Mouse (Mus musculus): Measurements from ENCODE around the gene Msi2. TPM values are rescaled to one million over a fixed set of nuclear protein-coding genes. Genes with fewer than 3 reads are reported as not detected.

The Msi2 gene
- polyA plus RNA-seq, 1 experiment from 2014 or later: 40.1 TPM

- WGBS: 85% methylated on average over 2 of the region's 2 CpGs
- Histone ChIP-seq H3K4me2 (replicated peaks; ENCODE audit: low read depth, low read length) (no peak overlapping the region), H3K9me3 (ENCODE audit: control insufficient read depth, low read length) (no peaks in the 10 kb centered on the region), H3K4me1 (replicated peaks; ENCODE audit: control insufficient read depth, insufficient read depth, low read length) (peaks cover 8% of the 10 kb centered on the region; the same call in 1 of the 2 replicates), H3K4me3 (ENCODE audit: low read depth, low read length) (no peak overlapping the region), H3K9ac (ENCODE audit: low read depth, low read length) (no peak overlapping the region; the same call in 1 of the 2 replicates), H3K27ac (ENCODE audit: low read depth, low read length) (no peak overlapping the region), H3K27me3 (ENCODE audit: control insufficient read depth, insufficient read depth, low read length) (no peaks in the 10 kb centered on the region), H3K36me3 (ENCODE audit: control insufficient read depth, insufficient read depth, low read length) (no peaks in the 10 kb centered on the region)
- DNase-seq (ENCODE audit: low spot score) (no peak), ATAC-seq (ENCODE audit: low FRiP score) (no peak)
These were observed 281.7 kb downstream of the Msi2 start for GRCm38 (mm10) chr11:88436596-88436995.

- Histone ChIP-seq H3K4me1 (replicated peaks; ENCODE audit: control insufficient read depth, insufficient read depth, low read length) (peaks cover 8% of the 10 kb centered on the region; the same call in 1 of the 2 replicates), H3K27me3 (ENCODE audit: control insufficient read depth, insufficient read depth, low read length) (no peaks in the 10 kb centered on the region), H3K4me3 (ENCODE audit: low read depth, low read length) (no peak overlapping the region), H3K4me2 (replicated peaks; ENCODE audit: low read depth, low read length) (no peak overlapping the region), H3K9me3 (ENCODE audit: control insufficient read depth, low read length) (no peaks in the 10 kb centered on the region), H3K36me3 (ENCODE audit: control insufficient read depth, insufficient read depth, low read length) (no peaks in the 10 kb centered on the region), H3K27ac (ENCODE audit: low read depth, low read length) (no peak overlapping the region), H3K9ac (ENCODE audit: low read depth, low read length) (no peak overlapping the region)
- ATAC-seq (ENCODE audit: low FRiP score) (no peak), DNase-seq (ENCODE audit: low spot score) (no peak)
- WGBS: 94% methylated on average over 6 of the region's 6 CpGs
These were observed 282.8 kb downstream of the Msi2 start for GRCm38 (mm10) chr11:88435543-88435942.

- DNase-seq (ENCODE audit: low spot score) (no peak), ATAC-seq (ENCODE audit: low FRiP score) (peak; percentile 60; the same call in 1 of the 2 replicates)
- no peak overlapping the region for H3K4me3 ChIP-seq (ENCODE audit: low read depth, low read length)
- no peaks in the 10 kb centered on the region for H3K9me3 ChIP-seq (ENCODE audit: control insufficient read depth, low read length)
- H3K27ac ChIP-seq (ENCODE audit: low read depth, low read length): peak overlapping the region; percentile 66
- WGBS: 74% methylated on average over 22 of the region's 22 CpGs
- no peaks in the 10 kb centered on the region for H3K27me3 ChIP-seq (ENCODE audit: control insufficient read depth, insufficient read depth, low read length)
- H3K9ac ChIP-seq (ENCODE audit: low read depth, low read length): no peak overlapping the region
- H3K4me1 ChIP-seq (replicated peaks; ENCODE audit: control insufficient read depth, insufficient read depth, low read length): peaks cover 8% of the 10 kb centered on the region; the same call in 1 of the 2 replicates
- no peak overlapping the region for H3K4me2 ChIP-seq (replicated peaks; ENCODE audit: low read depth, low read length)
- H3K36me3 ChIP-seq (ENCODE audit: control insufficient read depth, insufficient read depth, low read length): no peaks in the 10 kb centered on the region
These were observed 286.7 kb downstream of the Msi2 start for GRCm38 (mm10) chr11:88431363-88432269.

GRCm38 (mm10) chr11:88430292-88430691 lies 288.0 kb downstream of the Msi2 start:
- no peak overlapping the region for H3K9ac ChIP-seq (ENCODE audit: low read depth, low read length)
- 94% methylated on average over 8 of the region's 8 CpGs for WGBS
- H3K9me3 ChIP-seq (ENCODE audit: control insufficient read depth, low read length): no peaks in the 10 kb centered on the region

GRCm38 (mm10) chr11:88429680-88430079 lies 288.6 kb downstream of the Msi2 start:
- DNase-seq (ENCODE audit: low spot score) (no peak), ATAC-seq (ENCODE audit: low FRiP score) (no peak)
- Histone ChIP-seq H3K27me3 (ENCODE audit: control insufficient read depth, insufficient read depth, low read length) (no peaks in the 10 kb centered on the region), H3K9ac (ENCODE audit: low read depth, low read length) (no peak overlapping the region), H3K36me3 (ENCODE audit: control insufficient read depth, insufficient read depth, low read length) (no peaks in the 10 kb centered on the region), H3K4me2 (replicated peaks; ENCODE audit: low read depth, low read length) (no peak overlapping the region), H3K9me3 (ENCODE audit: control insufficient read depth, low read length) (no peaks in the 10 kb centered on the region), H3K4me1 (replicated peaks; ENCODE audit: control insufficient read depth, insufficient read depth, low read length) (0 out of 2 replicates have a peak, but pooled peaks cover 10% of the 10 kb centered on the region), H3K4me3 (ENCODE audit: low read depth, low read length) (no peak overlapping the region), H3K27ac (ENCODE audit: low read depth, low read length) (0 out of 2 replicates have a peak overlapping the region, but pooled peaks have one; percentile 17)
- 92% methylated on average over 6 of the region's 6 CpGs for WGBS

More at GRCm38 (mm10) chr11:88430292-88430691, 288.0 kb downstream of the Msi2 start:
- Histone ChIP-seq H3K4me2 (replicated peaks; ENCODE audit: low read depth, low read length) (no peak overlapping the region), H3K36me3 (ENCODE audit: control insufficient read depth, insufficient read depth, low read length) (no peaks in the 10 kb centered on the region), H3K27ac (ENCODE audit: low read depth, low read length) (peak overlapping the region; percentile 61; the same call in 1 of the 2 replicates), H3K4me3 (ENCODE audit: low read depth, low read length) (no peak overlapping the region), H3K4me1 (replicated peaks; ENCODE audit: control insufficient read depth, insufficient read depth, low read length) (0 out of 2 replicates have a peak, but pooled peaks cover 10% of the 10 kb centered on the region), H3K27me3 (ENCODE audit: control insufficient read depth, insufficient read depth, low read length) (no peaks in the 10 kb centered on the region)
- DNase-seq (ENCODE audit: low spot score) (no peak), ATAC-seq (ENCODE audit: low FRiP score) (no peak)

- 50% methylated on average over 9 of the region's 9 CpGs for WGBS
- ATAC-seq (ENCODE audit: low FRiP score): no peak
- Histone ChIP-seq H3K27ac (ENCODE audit: low read depth, low read length) (no peak overlapping the region; the same call in 1 of the 2 replicates), H3K4me3 (ENCODE audit: low read depth, low read length) (no peak overlapping the region), H3K27me3 (ENCODE audit: control insufficient read depth, insufficient read depth, low read length) (no peaks in the 10 kb centered on the region), H3K9ac (ENCODE audit: low read depth, low read length) (no peak overlapping the region), H3K36me3 (ENCODE audit: control insufficient read depth, insufficient read depth, low read length) (no peaks in the 10 kb centered on the region), H3K4me2 (replicated peaks; ENCODE audit: low read depth, low read length) (no peak overlapping the region), H3K4me1 (replicated peaks; ENCODE audit: control insufficient read depth, insufficient read depth, low read length) (peaks cover 19% of the 10 kb centered on the region), H3K9me3 (ENCODE audit: control insufficient read depth, low read length) (no peaks in the 10 kb centered on the region)
- DNase-seq (ENCODE audit: low spot score): no peak
These were observed 292.6 kb downstream of the Msi2 start for GRCm38 (mm10) chr11:88425631-88426101.

GRCm38 (mm10) chr11:88424034-88424767 lies 294.1 kb downstream of the Msi2 start:
- WGBS: 69% methylated on average over 20 of the region's 20 CpGs
- peak overlapping the region; percentile 60 for H3K27ac ChIP-seq (ENCODE audit: low read depth, low read length)
- no peak for DNase-seq (ENCODE audit: low spot score)
- peaks cover 19% of the 10 kb centered on the region for H3K4me1 ChIP-seq (replicated peaks; ENCODE audit: control insufficient read depth, insufficient read depth, low read length)
- H3K9me3 ChIP-seq (ENCODE audit: control insufficient read depth, low read length): no peaks in the 10 kb centered on the region
- no peaks in the 10 kb centered on the region for H3K27me3 ChIP-seq (ENCODE audit: control insufficient read depth, insufficient read depth, low read length)
- H3K36me3 ChIP-seq (ENCODE audit: control insufficient read depth, insufficient read depth, low read length): no peaks in the 10 kb centered on the region
- ATAC-seq (ENCODE audit: low FRiP score): 0 out of 2 replicates have a peak, but pooled peaks have one; percentile 27
- no peak overlapping the region for H3K4me2 ChIP-seq (replicated peaks; ENCODE audit: low read depth, low read length)
- no peak overlapping the region for H3K9ac ChIP-seq (ENCODE audit: low read depth, low read length)
- no peak overlapping the region for H3K4me3 ChIP-seq (ENCODE audit: low read depth, low read length)

- H3K4me1 ChIP-seq (replicated peaks; ENCODE audit: control insufficient read depth, insufficient read depth, low read length): peaks cover 17% of the 10 kb centered on the region
- H3K9me3 ChIP-seq (ENCODE audit: control insufficient read depth, low read length): no peaks in the 10 kb centered on the region
- no peak overlapping the region for H3K4me3 ChIP-seq (ENCODE audit: low read depth, low read length)
- no peak overlapping the region for H3K4me2 ChIP-seq (replicated peaks; ENCODE audit: low read depth, low read length)
- peak overlapping the region; percentile 54 for H3K27ac ChIP-seq (ENCODE audit: low read depth, low read length)
- no peaks in the 10 kb centered on the region for H3K27me3 ChIP-seq (ENCODE audit: control insufficient read depth, insufficient read depth, low read length)
- 61% methylated on average over 9 of the region's 9 CpGs for WGBS
- no peak overlapping the region for H3K9ac ChIP-seq (ENCODE audit: low read depth, low read length)
- DNase-seq (ENCODE audit: low spot score) (no peak), ATAC-seq (ENCODE audit: low FRiP score) (no peak)
- H3K36me3 ChIP-seq (ENCODE audit: control insufficient read depth, insufficient read depth, low read length): no peaks in the 10 kb centered on the region
These were observed 297.2 kb downstream of the Msi2 start for GRCm38 (mm10) chr11:88421057-88421578.

All from hindbrain, embryonic 11.5 days (tissue).